Mouse (Mus musculus): Measurements from ENCODE around the gene Dlg1. TPM values are rescaled to one million over a fixed set of nuclear protein-coding genes. Genes with fewer than 3 reads are reported as not detected.

The Dlg1 gene
- total RNA-seq, 1 experiment from 2014 or later, result 44.3 TPM

DNA sequence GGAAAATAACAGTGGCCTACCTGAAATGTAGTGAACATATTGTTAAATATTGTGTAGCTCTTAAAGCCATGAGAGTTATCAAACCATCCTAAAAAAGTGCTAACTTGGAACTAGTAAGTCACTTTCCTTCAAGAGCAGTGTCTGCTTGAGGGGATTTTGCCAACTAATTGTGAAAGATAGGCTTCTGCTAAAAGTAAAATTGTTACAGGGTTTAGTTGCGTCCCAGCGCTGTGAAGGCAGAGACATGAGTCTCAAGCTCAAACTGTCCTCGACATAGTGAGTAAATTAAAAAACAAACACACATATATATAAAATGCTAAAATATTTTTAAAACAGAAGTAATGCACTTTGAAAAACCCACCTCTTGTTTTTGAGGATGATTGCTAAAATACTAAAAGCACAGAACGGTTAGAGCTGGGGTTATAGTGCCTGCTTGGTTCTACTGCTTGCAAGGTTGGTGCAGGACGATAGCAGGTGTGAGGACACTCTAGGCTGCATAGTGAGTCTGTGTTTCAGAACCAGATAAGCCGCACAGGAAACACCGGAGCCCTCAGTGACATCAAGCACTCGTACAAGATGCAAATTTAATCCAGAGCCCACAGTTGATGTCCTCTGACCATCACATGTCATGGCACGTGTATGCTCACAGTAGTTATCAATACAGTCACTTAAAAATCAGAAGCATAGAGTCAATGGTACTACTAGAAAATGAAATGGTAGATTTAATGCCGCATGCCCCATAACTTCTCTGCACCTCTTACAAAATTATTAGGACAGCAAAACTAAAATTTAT lies 169.6 kb downstream of the Dlg1 start:
- ATAC-seq (replicated peaks; ENCODE audit: low read depth, poor library complexity, severe bottlenecking), result no peak

DNA sequence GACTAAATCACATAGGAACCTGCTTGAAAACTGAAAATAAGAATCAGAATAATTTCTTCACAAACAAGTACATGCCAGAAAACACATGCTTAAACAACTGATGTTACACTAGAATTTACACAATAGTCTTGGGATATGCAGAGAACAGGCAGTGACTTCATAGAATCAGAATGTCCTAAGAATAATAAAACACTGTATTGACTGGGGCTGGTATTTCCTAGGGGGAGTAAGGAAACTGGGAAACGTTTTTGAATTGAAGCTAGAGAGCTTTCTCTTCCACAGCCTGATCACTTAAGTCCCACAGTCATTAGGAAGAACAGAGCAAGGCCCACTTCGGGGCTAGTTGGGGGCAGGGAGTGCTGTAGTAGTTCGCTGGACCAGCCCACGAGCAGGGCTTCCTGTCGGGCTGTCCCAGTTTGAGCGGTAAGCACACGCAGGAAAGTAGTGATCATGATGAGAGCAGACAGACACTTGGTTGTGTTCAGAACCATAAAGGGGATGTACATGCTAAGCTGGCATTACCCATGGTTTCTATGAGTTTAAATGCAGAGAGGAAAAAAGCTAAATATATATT lies 170.9 kb downstream of the Dlg1 start:
- ATAC-seq (replicated peaks; ENCODE audit: low read depth, poor library complexity, severe bottlenecking), result no peak

DNA sequence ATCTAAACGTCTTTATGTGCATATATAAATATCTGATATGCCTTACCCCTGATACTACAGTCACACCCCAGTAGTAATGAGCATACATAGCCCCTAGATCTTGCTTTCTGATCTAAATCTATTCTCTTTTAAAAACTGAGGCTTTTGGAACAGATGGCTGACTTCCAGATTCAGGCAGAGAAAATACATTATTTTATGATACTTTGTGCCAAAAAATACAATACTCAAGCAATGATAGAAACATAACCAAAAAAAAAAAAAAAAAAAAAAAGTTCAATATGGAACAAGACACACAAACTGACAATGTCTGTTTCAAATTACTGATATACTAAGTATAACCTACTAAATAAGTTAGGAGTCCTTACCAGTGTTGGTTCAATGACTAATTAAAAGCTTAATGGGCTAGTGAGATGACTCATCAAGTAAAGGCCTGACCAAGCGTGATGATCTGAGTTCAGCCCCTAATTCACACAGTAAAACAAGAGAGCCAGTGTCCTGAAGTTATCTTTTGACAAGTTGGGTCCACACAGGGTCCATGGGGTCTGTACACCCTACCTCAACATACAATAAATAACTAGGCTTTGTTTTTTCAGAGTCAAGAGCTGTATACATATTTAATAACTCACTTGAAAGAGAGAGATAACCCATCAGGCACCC lies 171.5 kb downstream of the Dlg1 start:
- ATAC-seq (replicated peaks; ENCODE audit: low read depth, poor library complexity, severe bottlenecking), result no peak

DNA sequence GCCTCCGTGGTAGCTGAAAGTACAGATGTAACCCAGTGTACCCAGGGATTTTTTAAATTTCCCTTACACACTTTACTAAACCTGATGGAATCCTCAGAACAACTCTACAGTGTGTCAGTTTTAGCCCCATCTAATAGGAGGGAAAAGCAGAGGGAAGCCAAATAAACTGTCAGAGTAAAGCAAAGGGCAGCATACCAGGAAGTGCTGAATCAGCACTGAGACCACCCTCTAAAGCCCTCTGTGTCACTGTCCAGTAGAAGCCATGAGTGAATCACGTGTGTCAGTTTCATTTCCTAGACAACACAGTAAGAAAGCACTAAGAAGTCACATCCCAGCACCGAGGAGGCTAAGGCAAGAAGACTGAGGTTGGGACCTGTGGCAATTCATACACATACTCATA lies 174.1 kb downstream of the Dlg1 start:
- no peak for ATAC-seq (replicated peaks; ENCODE audit: low read depth, poor library complexity, severe bottlenecking)

DNA sequence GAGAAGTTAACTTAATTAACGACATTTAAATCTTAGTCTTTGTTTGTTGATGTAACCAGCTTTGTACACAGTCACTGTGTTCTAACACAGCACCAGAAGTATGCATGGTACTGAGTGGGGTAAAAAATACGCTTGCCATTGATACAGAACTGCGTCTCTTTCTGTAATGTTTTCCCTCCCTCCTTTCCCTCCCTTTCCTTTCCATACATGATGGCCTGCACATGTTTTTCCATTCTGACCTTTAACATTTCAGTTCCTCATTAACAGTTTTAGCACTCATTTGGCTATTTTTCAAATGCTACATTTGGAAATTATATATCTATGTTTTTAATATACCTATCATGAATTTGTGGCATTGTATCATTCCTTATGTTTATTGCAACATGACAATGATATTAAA lies 181.0 kb downstream of the Dlg1 start:
- ATAC-seq (replicated peaks; ENCODE audit: low read depth, poor library complexity, severe bottlenecking), result no peak

DNA sequence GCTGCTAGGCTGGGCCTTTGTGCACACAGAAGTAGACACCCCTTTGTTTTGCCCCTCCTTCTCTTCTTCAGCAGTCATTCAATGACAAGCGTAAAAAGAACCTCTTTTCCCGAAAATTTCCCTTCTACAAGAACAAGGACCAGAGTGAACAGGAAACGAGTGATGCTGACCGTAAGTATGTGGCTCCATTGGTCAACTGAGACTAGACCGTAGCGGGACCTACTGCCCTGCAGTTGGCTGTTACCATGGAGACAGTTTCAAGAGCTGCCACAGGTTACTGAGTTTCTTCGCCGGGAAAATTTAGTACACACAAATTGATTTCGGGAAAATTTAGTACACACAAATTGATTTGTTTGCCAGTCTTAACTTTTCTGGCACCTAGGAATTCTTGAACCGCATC lies 183.5 kb downstream of the Dlg1 start:
- ATAC-seq (replicated peaks; ENCODE audit: low read depth, poor library complexity, severe bottlenecking), result no peak

- no peak for ATAC-seq (replicated peaks; ENCODE audit: low read depth, poor library complexity, severe bottlenecking)
Observed at GRCm38 (mm10) chr16:31863920-31864319, 200.7 kb downstream of the Dlg1 start.

DNA sequence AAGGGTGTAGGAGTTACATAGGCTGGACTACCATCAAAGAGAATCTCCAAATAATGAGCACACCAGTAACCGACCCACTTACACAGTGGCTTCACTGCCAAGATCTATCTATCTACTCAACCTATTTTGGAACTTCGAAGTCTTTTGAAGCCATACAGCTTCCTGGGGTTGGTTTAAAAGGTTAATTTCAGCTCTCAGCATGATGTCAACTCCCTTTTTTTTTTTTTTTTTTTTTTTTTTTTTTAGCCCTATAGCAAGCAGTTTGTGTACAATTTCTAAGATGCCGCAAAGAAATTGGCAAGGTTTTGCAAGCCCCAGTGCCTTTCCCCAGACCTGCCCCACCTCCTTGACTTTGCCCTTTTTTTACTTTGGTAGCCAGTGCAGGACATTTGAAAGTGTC lies 202.0 kb downstream of the Dlg1 start:
- no peak for ATAC-seq (replicated peaks; ENCODE audit: low read depth, poor library complexity, severe bottlenecking)

GRCm38 (mm10) chr16:31866911-31867310 lies 203.7 kb downstream of the Dlg1 start:
- ATAC-seq (replicated peaks; ENCODE audit: low read depth, poor library complexity, severe bottlenecking), result no peak

DNA sequence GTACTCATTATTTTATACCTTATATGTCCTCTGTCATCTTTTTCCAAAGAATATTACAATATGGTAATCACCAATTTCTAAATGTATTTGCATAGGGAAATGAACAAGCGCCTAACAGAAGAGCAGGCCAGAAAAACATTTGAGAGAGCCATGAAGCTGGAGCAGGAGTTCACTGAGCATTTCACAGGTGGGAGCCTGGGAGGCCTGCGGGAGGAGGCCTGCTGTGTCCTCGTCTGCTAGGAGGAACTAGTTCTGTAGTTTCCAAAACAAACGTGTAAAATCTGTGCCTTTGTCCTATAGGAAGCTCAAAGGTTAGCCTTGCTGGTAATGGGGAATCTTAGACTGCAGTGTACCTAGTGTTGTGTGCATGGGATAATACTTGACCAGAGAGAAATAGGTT lies 204.5 kb downstream of the Dlg1 start:
- no peak for ATAC-seq (replicated peaks; ENCODE audit: low read depth, poor library complexity, severe bottlenecking)

GRCm38 (mm10) chr16:31873721-31874120 lies 210.5 kb downstream of the Dlg1 start:
- ATAC-seq (replicated peaks; ENCODE audit: low read depth, poor library complexity, severe bottlenecking), result no peak

- no peak for ATAC-seq (replicated peaks; ENCODE audit: low read depth, poor library complexity, severe bottlenecking)
Observed at GRCm38 (mm10) chr16:31875391-31875790, 212.1 kb downstream of the Dlg1 start.

GRCm38 (mm10) chr16:31876386-31876785 lies 213.1 kb downstream of the Dlg1 start:
- no peak for ATAC-seq (replicated peaks; ENCODE audit: low read depth, poor library complexity, severe bottlenecking)

DNA sequence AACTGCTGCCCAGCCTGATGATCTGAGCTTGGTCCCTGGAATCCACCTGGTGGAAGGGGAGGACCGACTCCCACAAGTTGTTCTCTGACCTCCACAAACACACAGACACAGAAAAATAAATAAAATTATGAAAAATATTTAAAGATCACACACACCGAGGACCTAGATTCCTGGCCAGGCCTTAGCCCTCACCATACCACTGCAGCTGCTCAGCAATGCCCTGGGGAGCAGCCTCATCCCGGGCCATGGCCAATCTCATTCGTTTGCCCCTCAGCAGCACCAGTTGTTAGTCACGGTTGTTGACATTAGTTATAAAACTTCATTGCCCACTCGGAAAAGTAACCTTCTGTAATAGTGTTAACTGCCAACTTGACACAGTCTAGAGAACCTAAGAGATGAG lies 214.8 kb downstream of the Dlg1 start:
- ATAC-seq (replicated peaks; ENCODE audit: low read depth, poor library complexity, severe bottlenecking), result no peak

- ATAC-seq (replicated peaks; ENCODE audit: low read depth, poor library complexity, severe bottlenecking), result peak; percentile 88
Observed at GRCm38 (mm10) chr16:31878573-31879257, 215.5 kb downstream of the Dlg1 start, which contains the start of gene Meltf. Gene Meltf, plus strand, starts transcription at chr16:31878810.

- no peak for ATAC-seq (replicated peaks; ENCODE audit: low read depth, poor library complexity, severe bottlenecking)
Observed at GRCm38 (mm10) chr16:31880146-31880840, 217.1 kb downstream of the Dlg1 start.

DNA sequence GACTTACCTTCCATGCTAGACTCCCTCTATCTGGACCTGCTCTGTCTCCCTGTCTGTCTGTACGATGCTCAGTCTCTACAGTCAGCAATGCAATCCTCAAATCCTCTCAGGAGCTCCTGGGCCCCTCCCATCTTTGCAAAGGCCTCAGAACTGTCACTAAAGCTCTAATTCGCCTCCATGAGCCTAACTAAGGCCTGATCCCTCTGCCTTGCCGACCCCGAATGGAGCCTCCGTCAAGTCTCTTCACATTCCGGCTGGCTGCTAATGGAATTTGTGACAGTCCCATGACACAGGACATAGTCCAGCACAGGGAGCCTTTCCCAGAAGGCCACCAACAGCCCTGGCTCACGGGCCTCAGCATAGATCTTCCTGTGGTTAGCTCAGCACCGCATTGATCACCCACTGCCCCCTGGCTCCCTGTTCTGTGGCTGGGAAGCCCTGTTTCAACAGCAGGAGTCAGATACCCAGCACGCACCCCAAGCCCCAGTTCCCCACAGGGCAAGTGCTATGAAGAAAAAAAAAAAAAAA lies 219.2 kb downstream of the Dlg1 start:
- ATAC-seq (replicated peaks; ENCODE audit: low read depth, poor library complexity, severe bottlenecking), result no peak

- ATAC-seq (replicated peaks; ENCODE audit: low read depth, poor library complexity, severe bottlenecking), result no peak
Observed at GRCm38 (mm10) chr16:31883302-31883701, 220.1 kb downstream of the Dlg1 start.

DNA sequence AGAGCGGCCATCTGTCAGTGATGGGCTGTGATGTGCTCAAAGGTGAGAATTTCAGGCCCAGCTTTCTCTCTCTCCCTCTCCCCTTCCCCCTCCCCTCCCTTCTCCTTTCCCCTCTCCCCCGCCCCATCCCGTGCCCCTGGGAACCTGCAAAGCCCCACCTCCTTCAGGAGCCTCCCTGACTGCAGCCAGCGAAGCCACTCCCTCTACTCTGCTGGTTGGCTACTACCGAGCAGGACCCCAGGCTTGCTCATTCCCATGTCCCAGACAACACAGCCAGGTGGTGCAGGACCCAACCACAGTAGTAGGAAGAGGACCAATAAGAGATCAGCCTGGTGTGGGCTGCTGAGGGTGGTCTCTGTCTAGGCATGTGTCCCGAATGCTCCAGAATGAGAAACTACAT lies 220.7 kb downstream of the Dlg1 start:
- no peak for ATAC-seq (replicated peaks; ENCODE audit: low read depth, poor library complexity, severe bottlenecking)

- no peak for ATAC-seq (replicated peaks; ENCODE audit: low read depth, poor library complexity, severe bottlenecking)
Observed at GRCm38 (mm10) chr16:31890907-31891306, 227.7 kb downstream of the Dlg1 start.
